Mouse (Mus musculus): ENCODE data around the gene Aadac. TPM values are rescaled to one million over a fixed set of nuclear protein-coding genes. Genes with fewer than 3 reads are reported as not detected.

Gene Aadac
- polyA plus RNA-seq (2015; fragmentation: Nextera tagmentation; extraction: Ambion mirVana) = 0.93 and 4.9 TPM in 2 replicates

DNA sequence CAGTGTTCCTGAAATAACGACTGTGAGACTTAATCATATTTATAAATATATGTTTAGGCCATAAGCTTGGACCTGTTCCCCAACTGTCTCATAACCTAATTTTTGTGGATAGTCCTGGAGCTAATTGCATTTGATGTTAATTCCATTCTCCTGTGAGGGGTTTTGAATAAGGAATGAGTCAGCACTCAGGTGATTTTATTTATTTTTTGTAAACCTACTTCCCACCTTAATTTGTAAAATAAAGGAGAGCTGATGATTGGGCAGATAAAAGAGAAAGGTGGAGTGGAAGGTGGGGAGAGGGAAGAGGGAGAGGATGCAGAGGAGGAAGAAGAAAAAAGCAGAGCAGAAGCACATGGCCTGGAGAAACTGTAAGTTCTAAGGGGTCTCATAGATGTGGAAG is at the start of gene Aadac:
Gene Aadac (plus strand): TSS at position 301 of the 400 bp plus-strand sequence.
- 69% methylated on average over 1 of the region's 1 CpGs for WGBS
- ATAC-seq (ENCODE audit: low read depth) = no peak
- H3K9ac ChIP-seq (ENCODE audit: low read length) = no peak within 1 kb of the TSS
- no peaks in the 10 kb centered on the region for H3K27me3 ChIP-seq (ENCODE audit: control insufficient read depth, insufficient read depth, low read depth, low read length)
- no peak within 1 kb of the TSS for H3K4me3 ChIP-seq (ENCODE audit: low read length)
- H3K36me3 ChIP-seq (ENCODE audit: control insufficient read depth, insufficient read depth, low read length) = no peaks in the 10 kb centered on the region
- H3K9me3 ChIP-seq (ENCODE audit: control insufficient read depth, low read length) = no peaks in the 10 kb centered on the region
- H3K4me1 ChIP-seq (replicated peaks; ENCODE audit: control insufficient read depth, insufficient read depth, low read length) = no peaks in the 10 kb centered on the region
- H3K4me2 ChIP-seq (ENCODE audit: low read depth, low read length) = no peak within 1 kb of the TSS
- H3K27ac ChIP-seq (ENCODE audit: low read length) = no peak within 1 kb of the TSS

DNA sequence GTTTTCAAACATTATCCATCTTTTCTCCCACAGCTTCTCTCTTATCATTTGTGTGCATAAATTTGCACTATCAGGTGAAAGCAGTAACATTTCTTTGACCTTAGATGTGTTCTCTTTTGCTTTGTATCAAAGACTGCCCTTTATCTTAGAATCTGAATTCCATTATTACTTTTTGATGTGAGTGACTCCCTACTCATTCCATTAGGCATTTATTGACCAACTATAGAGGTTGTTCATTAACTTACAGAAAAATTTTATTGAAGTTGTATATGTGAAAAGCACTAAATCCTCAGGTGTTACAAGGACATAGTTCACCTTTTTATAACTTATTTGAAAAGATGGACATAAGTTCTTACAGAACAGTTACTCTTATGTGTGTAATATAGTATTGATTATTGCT is 21.9 kb upstream of the Aadac start:
- Histone ChIP-seq H3K36me3 (ENCODE audit: control insufficient read depth, insufficient read depth, low read length) (no peaks in the 10 kb centered on the region), H3K4me1 (replicated peaks; ENCODE audit: control insufficient read depth, insufficient read depth, low read length) (no peaks in the 10 kb centered on the region), H3K27ac (ENCODE audit: low read length) (no peak overlapping the region), H3K4me3 (ENCODE audit: low read length) (no peak overlapping the region), H3K9ac (ENCODE audit: low read length) (no peak overlapping the region), H3K9me3 (ENCODE audit: control insufficient read depth, low read length) (no peaks in the 10 kb centered on the region), H3K27me3 (ENCODE audit: control insufficient read depth, insufficient read depth, low read depth, low read length) (no peaks in the 10 kb centered on the region), H3K4me2 (ENCODE audit: low read depth, low read length) (no peak overlapping the region)
- no peak for ATAC-seq (ENCODE audit: low read depth)

DNA sequence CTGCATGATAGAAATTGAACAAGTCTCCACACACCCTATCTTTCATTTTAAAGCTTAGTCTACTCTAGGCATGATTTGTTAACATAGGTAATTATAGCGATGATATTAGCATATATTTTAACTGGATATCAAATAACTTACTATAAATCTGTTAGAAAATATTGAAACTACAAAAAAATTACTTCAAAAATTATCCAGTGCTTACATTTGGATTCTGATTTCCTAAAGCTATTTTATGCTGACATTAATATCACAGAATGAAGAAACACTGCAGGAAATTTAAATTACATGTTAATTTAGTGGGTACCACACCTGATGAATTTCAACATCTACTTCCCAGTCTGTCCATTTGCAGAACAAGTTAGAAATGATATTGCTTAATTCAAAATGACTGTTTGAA is 19.1 kb upstream of the Aadac start, which contains the start of gene Aadacl2:
Gene Aadacl2 (plus strand): TSS at position 301 of the 400 bp plus-strand sequence.
- no peak within 1 kb of the TSS for H3K9ac ChIP-seq (ENCODE audit: low read length)
- WGBS = 70% methylated on average over 1 of the region's 1 CpGs
- no peaks in the 10 kb centered on the region for H3K4me1 ChIP-seq (replicated peaks; ENCODE audit: control insufficient read depth, insufficient read depth, low read length)
- no peaks in the 10 kb centered on the region for H3K27me3 ChIP-seq (ENCODE audit: control insufficient read depth, insufficient read depth, low read depth, low read length)
- H3K27ac ChIP-seq (ENCODE audit: low read length) = no peak within 1 kb of the TSS
- H3K4me3 ChIP-seq (ENCODE audit: low read length) = no peak within 1 kb of the TSS
- no peak within 1 kb of the TSS for H3K4me2 ChIP-seq (ENCODE audit: low read depth, low read length)
- ATAC-seq (ENCODE audit: low read depth) = no peak
- no peaks in the 10 kb centered on the region for H3K9me3 ChIP-seq (ENCODE audit: control insufficient read depth, low read length)
- no peaks in the 10 kb centered on the region for H3K36me3 ChIP-seq (ENCODE audit: control insufficient read depth, insufficient read depth, low read length)

DNA sequence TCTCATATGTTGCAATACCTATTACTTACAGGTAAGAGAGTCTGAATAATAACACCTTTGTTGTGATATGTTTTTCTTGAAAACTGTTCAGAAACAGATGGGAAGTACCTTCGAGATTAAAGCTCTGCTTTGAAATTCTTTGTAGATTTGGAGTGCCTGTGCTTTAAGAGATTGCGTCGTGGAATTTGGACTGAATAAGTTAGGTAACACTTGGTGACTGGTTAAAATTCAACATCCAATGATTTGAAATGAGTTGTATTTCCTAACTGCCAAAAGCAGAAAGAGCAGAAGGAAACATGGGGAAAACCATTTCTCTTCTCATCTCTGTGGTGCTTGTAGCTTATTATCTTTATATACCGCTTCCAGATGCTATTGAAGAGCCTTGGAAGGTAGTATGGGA is 6.0 kb downstream of the Aadac start:
- no peaks in the 10 kb centered on the region for H3K4me1 ChIP-seq (replicated peaks; ENCODE audit: control insufficient read depth, insufficient read depth, low read length)
- no peaks in the 10 kb centered on the region for H3K36me3 ChIP-seq (ENCODE audit: control insufficient read depth, insufficient read depth, low read length)
- H3K9me3 ChIP-seq (ENCODE audit: control insufficient read depth, low read length) = no peaks in the 10 kb centered on the region
- no peaks in the 10 kb centered on the region for H3K27me3 ChIP-seq (ENCODE audit: control insufficient read depth, insufficient read depth, low read depth, low read length)
- no peak for ATAC-seq (ENCODE audit: low read depth)
- H3K4me2 ChIP-seq (ENCODE audit: low read depth, low read length) = no peak overlapping the region
- H3K9ac ChIP-seq (ENCODE audit: low read length) = no peak overlapping the region
- H3K4me3 ChIP-seq (ENCODE audit: low read length) = no peak overlapping the region
- no peak overlapping the region for H3K27ac ChIP-seq (ENCODE audit: low read length)
- 68% methylated on average over 4 of the region's 4 CpGs for WGBS

DNA sequence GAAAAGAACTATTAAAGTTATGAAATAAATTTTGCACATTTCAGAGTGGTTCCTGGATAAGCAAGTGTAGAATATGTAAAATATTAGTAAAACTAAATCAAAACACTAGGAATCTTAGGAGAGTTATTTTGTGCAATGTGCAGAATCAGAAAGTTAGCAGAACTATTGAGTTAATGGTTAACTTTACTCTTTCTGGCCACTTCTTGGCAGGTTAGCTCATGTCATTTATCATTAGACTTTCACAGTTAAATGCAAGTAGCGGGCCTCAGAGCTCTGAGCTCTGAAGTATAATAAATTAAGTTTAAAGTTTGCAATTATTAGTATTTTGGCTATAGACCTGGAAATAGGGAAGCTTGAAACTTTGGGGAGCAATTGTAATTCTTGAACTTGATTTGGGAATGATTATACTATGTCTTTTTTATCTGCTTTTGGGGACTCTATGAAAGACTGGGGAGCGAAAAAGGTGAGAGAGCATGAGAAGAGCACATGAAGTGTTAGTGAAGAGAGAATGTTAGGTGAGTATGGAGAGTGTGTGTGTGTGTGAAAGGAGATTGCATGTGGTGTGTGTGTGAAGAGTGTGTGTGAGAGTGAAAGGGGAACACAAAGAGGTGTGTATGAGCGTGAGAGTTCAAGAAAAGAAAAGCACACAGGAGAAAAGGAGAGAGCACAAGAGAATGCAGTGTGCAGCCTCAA is 20.9 kb downstream of the Aadac start:
- H3K9me3 ChIP-seq (ENCODE audit: control insufficient read depth, low read length) = no peaks in the 10 kb centered on the region
- no peaks in the 10 kb centered on the region for H3K27me3 ChIP-seq (ENCODE audit: control insufficient read depth, insufficient read depth, low read depth, low read length)
- no peak for ATAC-seq (ENCODE audit: low read depth)
- no peaks in the 10 kb centered on the region for H3K36me3 ChIP-seq (ENCODE audit: control insufficient read depth, insufficient read depth, low read length)
- no peak overlapping the region for H3K4me2 ChIP-seq (ENCODE audit: low read depth, low read length)
- H3K9ac ChIP-seq (ENCODE audit: low read length) = no peak overlapping the region
- H3K27ac ChIP-seq (ENCODE audit: low read length) = no peak overlapping the region
- 54% methylated on average over 3 of the region's 3 CpGs for WGBS
- H3K4me1 ChIP-seq (replicated peaks; ENCODE audit: control insufficient read depth, insufficient read depth, low read length) = no peaks in the 10 kb centered on the region
- H3K4me3 ChIP-seq (ENCODE audit: low read length) = no peak overlapping the region

DNA sequence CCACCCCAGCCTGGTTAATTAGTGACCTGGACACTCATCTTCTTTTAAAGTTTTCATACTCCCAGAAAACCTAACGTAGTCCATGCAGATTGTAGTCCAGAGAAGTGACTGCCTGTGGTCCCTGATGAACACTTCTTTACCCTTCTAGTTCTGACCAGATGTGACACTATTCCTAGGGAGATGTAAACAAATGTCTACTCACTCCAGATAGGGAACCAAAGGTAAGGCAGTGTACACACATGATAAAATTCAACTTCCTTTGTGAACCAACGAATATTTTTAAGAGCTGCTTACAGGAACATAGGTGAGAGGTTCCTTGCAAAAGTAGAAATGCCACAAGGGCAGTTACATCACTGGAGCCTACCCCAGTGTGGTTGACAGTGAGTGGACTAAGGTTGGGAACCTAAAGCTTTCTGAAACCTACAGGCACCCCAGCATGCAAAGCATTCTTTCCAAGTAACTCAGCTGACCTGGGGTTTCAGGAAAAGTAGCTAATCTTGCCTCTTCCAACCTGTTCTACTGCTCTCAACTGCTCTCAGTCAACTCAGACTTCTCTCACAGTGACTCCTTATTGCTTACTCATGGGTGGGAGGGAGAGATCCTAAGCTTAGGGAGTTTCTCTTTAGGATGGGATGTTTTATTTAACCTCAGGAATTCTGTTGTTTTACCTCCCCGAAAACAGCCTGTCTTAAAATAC is 27.9 kb downstream of the Aadac start:
- Histone ChIP-seq H3K4me1 (replicated peaks; ENCODE audit: control insufficient read depth, insufficient read depth, low read length) (no peaks in the 10 kb centered on the region), H3K36me3 (ENCODE audit: control insufficient read depth, insufficient read depth, low read length) (no peaks in the 10 kb centered on the region), H3K4me3 (ENCODE audit: low read length) (no peak overlapping the region), H3K9me3 (ENCODE audit: control insufficient read depth, low read length) (no peaks in the 10 kb centered on the region), H3K27ac (ENCODE audit: low read length) (no peak overlapping the region), H3K4me2 (ENCODE audit: low read depth, low read length) (no peak overlapping the region), H3K27me3 (ENCODE audit: control insufficient read depth, insufficient read depth, low read depth, low read length) (no peaks in the 10 kb centered on the region), H3K9ac (ENCODE audit: low read length) (no peak overlapping the region)
- 62% methylated on average over 3 of the region's 3 CpGs for WGBS
- ATAC-seq (ENCODE audit: low read depth) = no peak

DNA sequence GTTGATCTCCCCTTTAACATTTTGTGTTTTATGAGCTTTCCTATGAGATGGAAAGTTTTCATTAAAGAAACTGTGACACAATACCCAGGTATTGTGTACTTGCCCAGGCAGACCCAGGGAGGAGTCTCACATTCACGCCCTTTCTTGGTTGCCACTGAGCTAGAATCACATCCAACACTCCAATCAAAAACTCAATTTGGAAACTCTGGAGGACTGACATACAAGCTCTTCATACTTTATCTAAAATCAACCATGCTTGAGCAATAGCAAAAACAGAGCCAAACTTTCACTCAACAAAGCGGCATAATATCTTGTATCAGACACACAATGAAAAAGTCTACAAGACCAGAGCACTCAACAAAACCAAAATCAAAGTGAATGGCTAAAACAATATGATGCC is 28.4 kb downstream of the Aadac start:
- WGBS = 68% methylated on average over 2 of the region's 2 CpGs

DNA sequence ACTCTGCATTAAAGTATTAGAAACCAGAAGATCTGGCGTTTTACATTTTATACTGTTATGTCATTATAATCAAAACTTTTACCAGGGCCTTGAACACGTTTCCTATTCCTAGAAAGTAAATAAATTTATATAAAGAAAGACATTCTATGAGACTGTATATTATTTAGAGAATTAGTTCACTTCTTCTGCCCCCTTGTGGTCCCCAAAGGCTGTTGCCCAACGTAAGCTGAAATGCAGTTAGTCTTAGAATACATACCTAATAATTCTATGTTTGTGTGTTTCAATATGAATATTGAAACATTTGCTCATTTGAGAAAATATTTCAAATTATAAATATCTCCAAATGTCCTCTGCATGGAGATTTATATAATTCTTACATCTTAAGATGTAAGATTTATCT is 30.9 kb downstream of the Aadac start:
- Histone ChIP-seq H3K27ac (ENCODE audit: low read length) (no peak overlapping the region), H3K4me1 (replicated peaks; ENCODE audit: control insufficient read depth, insufficient read depth, low read length) (no peaks in the 10 kb centered on the region), H3K4me3 (ENCODE audit: low read length) (no peak overlapping the region), H3K27me3 (ENCODE audit: control insufficient read depth, insufficient read depth, low read depth, low read length) (no peaks in the 10 kb centered on the region), H3K4me2 (ENCODE audit: low read depth, low read length) (no peak overlapping the region), H3K36me3 (ENCODE audit: control insufficient read depth, insufficient read depth, low read length) (no peaks in the 10 kb centered on the region), H3K9me3 (ENCODE audit: control insufficient read depth, low read length) (no peaks in the 10 kb centered on the region), H3K9ac (ENCODE audit: low read length) (no peak overlapping the region)
- WGBS = 31% methylated on average over 3 of the region's 3 CpGs
- ATAC-seq (ENCODE audit: low read depth) = no peak

More for the DNA sequence above, 28.4 kb downstream of the Aadac start:
- ATAC-seq (ENCODE audit: low read depth) = no peak
- no peak overlapping the region for H3K4me2 ChIP-seq (ENCODE audit: low read depth, low read length)
- no peaks in the 10 kb centered on the region for H3K4me1 ChIP-seq (replicated peaks; ENCODE audit: control insufficient read depth, insufficient read depth, low read length)
- H3K9me3 ChIP-seq (ENCODE audit: control insufficient read depth, low read length) = no peaks in the 10 kb centered on the region
- no peak overlapping the region for H3K9ac ChIP-seq (ENCODE audit: low read length)
- H3K27ac ChIP-seq (ENCODE audit: low read length) = no peak overlapping the region
- H3K36me3 ChIP-seq (ENCODE audit: control insufficient read depth, insufficient read depth, low read length) = no peaks in the 10 kb centered on the region
- H3K4me3 ChIP-seq (ENCODE audit: low read length) = no peak overlapping the region
- H3K27me3 ChIP-seq (ENCODE audit: control insufficient read depth, insufficient read depth, low read depth, low read length) = no peaks in the 10 kb centered on the region

DNA sequence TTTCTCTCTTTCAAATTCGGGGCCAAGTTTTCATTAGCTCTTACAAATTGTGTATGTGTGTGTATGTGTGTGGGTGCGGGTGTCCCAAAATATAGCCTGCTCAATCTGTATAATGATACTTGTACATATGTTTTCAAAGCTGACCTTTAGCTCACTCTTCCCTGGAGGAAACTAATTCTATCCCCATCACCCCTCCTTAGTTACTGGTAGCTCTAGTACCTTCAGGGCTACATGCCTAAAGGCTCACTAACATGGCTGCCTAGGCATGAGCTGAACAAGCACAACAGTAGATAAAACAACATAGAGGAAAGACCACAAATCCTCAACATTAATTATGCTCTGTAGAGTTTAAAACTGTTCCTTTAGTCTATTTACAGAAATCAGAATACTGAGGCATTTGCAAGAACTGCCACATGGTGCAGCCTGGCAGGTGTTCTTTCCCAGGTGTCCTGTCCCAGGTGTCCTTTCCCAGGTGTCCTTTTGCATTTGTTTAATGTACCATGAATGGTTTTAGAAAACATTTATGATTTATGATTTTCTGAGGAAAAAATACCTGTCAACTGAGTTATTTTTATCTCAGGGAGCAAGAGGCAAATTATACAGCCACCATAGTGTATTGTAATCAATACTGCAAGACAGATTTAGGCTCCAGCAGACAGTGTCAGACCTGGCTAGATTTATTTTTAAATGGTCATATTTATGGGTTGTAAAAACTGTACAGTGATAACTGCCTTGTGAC is 31.7 kb downstream of the Aadac start:
- no peaks in the 10 kb centered on the region for H3K36me3 ChIP-seq (ENCODE audit: control insufficient read depth, insufficient read depth, low read length)
- H3K4me1 ChIP-seq (replicated peaks; ENCODE audit: control insufficient read depth, insufficient read depth, low read length) = no peaks in the 10 kb centered on the region
- H3K9me3 ChIP-seq (ENCODE audit: control insufficient read depth, low read length) = no peaks in the 10 kb centered on the region
- no peak for ATAC-seq (ENCODE audit: low read depth)
- H3K4me2 ChIP-seq (ENCODE audit: low read depth, low read length) = no peak overlapping the region
- 63% methylated on average over 2 of the region's 2 CpGs for WGBS
- no peaks in the 10 kb centered on the region for H3K27me3 ChIP-seq (ENCODE audit: control insufficient read depth, insufficient read depth, low read depth, low read length)
- no peak overlapping the region for H3K4me3 ChIP-seq (ENCODE audit: low read length)
- no peak overlapping the region for H3K9ac ChIP-seq (ENCODE audit: low read length)
- H3K27ac ChIP-seq (ENCODE audit: low read length) = no peak overlapping the region

Data from lung, embryonic 16.5 days (tissue).